Mouse (Mus musculus) kidney, embryonic 16.5 days (tissue): ENCODE results near the gene Trim65. TPM values are rescaled to one million over a fixed set of nuclear protein-coding genes. Genes with fewer than 3 reads are reported as not detected.

ENCODE experiments used
- ATAC-seq: fragments of 200-750 bp; cut with Nextera tagmentation; 2 replicates; pipeline ENCODE4 v1.8.0; 2017; ENCODE audit warnings: moderate TSS enrichment; ENCODE audit not compliant: low FRiP score, low TSS enrichment
- H3K27ac ChIP-seq: fragments of 300-500 bp; sonication (generic); 2 replicates; pipeline ENCODE4 v1.5.1; 2014; ENCODE audit warnings: low read length
- H3K27me3 ChIP-seq: fragments of 300-500 bp; sonication (generic); 2 replicates; pipeline ENCODE4 v1.6.1; 2014; ENCODE audit warnings: low read length, control low read depth, mixed read lengths; ENCODE audit not compliant: insufficient read depth
- H3K36me3 ChIP-seq: fragments of 300-500 bp; sonication (generic); 2 replicates; pipeline ENCODE4 v1.6.1; 2014; ENCODE audit warnings: low read length, control low read depth, mixed read lengths; ENCODE audit not compliant: insufficient read depth
- H3K4me1 ChIP-seq: fragments of 300-500 bp; sonication (generic); 2 replicates; pipeline ENCODE4 v1.6.1; 2014; ENCODE audit warnings: low read length, control low read depth, mixed read lengths; ENCODE audit not compliant: insufficient read depth
- H3K4me2 ChIP-seq: fragments of 300-500 bp; sonication (generic); replicated peaks from 2 replicates; pipeline ENCODE4 v1.6.1; 2014; ENCODE audit warnings: low read depth, low read length
- H3K4me3 ChIP-seq: fragments of 300-500 bp; sonication (generic); 2 replicates; pipeline ENCODE4 v1.5.1; 2014; ENCODE audit warnings: mild to moderate bottlenecking, low read length
- H3K9ac ChIP-seq: fragments of 300-500 bp; sonication (generic); replicated peaks from 2 replicates; pipeline ENCODE4 v1.6.1; 2014; ENCODE audit warnings: low read length
- H3K9me3 ChIP-seq: fragments of 300-500 bp; sonication (generic); 2 replicates; pipeline ENCODE4 v1.6.1; 2016; ENCODE audit warnings: low read length, control low read depth
- WGBS: fragments of 180-500 bp; shearing (Covaris S2); extraction: QIAGEN DNeasy Blood & Tissue Kit; methylation state at CpG from one replicate; pipeline ENCODE4 v1.1.7; 2014; 5-methylcytosine and 5-hydroxymethylcytosine counted together
- polyA plus RNA-seq: library from polyadenylated mRNA; unstranded; fragments of >200 nt; fragmentation: Nextera tagmentation; extraction: Ambion mirVana; gene quantifications from 2 replicates; pipeline ENCODE4 v1.2.1, GENCODE M21; 2015

Gene Trim65
- polyA plus RNA-seq, 1 experiment from 2014 or later, result 4.9 TPM

DNA sequence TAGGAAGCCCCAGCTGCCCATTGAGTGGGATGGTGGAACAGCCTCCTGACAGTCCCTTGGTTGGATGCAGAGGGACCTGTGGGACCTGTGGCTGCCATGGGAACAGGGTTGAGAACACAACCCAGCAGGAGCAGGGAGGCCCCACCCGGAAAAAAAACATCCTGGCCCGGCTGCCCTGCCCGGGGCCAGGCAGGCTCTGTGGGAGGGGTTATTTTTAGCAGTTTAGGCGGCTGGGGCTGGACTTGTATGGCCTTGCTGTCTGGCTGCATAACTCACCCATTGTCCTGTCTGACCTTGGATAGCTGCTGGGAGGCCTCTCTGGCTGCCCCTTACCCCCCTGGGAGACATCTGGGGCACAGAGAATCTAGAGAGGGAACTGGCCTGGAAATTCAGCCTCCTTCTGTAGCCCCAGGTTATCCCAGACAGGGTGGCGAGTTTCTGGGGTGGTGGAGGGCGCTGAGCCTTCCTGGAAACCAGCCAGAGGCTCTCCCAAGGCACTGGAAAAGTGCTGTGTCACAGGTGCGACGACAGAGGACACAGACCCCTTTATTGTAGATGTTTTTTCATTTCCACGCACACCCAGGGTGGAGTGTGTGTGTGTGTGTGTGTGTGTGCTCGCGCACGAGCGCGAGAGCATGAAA is 26.8 kb downstream of the Trim65 start:
- H3K27ac ChIP-seq, result peak overlapping the region; percentile 89
- ATAC-seq, result peak; percentile 76
- H3K9me3 ChIP-seq, result no peaks in the 10 kb centered on the region
- peak overlapping the region; percentile 8; the same call in 1 of the 2 replicates for H3K4me2 ChIP-seq
- 31% methylated on average over 14 of the region's 14 CpGs for WGBS
- peaks cover 21% of the 10 kb centered on the region for H3K27me3 ChIP-seq
- no peaks in the 10 kb centered on the region for H3K36me3 ChIP-seq
- H3K9ac ChIP-seq, result peak overlapping the region; percentile 39; the same call in 1 of the 2 replicates
- H3K4me1 ChIP-seq, result peaks cover 93% of the 10 kb centered on the region
- H3K4me3 ChIP-seq, result no peak overlapping the region

DNA sequence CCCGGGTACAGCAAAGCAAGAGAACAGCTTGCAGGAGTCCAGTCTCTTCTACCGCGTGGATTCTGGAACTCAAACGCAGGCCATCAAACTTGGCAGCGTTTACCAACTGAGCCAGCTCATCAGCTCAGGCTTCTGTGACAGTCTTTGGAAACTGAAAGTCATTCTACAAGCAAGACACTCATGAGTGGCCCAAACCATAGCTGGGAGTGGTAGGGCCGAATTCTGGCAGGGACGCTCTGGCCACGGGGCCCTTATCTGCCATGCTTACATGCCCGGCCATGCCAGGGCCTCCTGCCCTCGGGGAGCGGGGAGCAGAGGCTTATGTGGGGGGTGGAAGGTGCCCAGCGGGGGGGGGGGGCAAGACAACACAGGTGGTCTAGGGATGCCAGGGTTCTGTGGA is 27.4 kb downstream of the Trim65 start:
- Histone ChIP-seq H3K4me2 (0 out of 2 replicates have a peak overlapping the region, but pooled peaks have one; percentile 8), H3K4me1 (peaks cover 93% of the 10 kb centered on the region), H3K36me3 (no peaks in the 10 kb centered on the region), H3K9ac (no peak overlapping the region), H3K27me3 (peaks cover 16% of the 10 kb centered on the region), H3K4me3 (no peak overlapping the region), H3K27ac (peak overlapping the region; percentile 89), H3K9me3 (no peaks in the 10 kb centered on the region)
- WGBS, result 61% methylated on average over 12 of the region's 12 CpGs
- ATAC-seq, result no peak

DNA sequence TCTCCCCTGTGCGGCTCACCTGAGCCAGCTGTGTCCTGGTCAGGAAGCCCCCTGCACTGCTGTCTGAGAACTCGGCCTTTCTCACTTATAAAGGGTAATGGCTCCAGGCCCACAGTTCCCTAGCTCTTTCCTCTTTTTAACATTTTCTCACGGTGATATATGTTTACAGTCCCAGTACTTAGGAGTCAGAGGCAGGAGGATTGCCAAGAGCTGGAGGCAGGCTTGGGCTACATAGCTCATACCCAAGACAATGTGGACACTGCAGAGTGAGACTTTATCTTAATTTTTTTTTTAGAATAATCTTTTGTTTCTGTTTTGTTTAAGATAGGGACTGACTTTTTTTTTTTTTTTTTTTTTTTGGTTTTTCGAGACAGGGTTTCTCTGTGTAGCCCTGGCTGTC is 28.5 kb downstream of the Trim65 start:
- H3K9ac ChIP-seq, result peak overlapping the region; percentile 46
- ATAC-seq, result no peak
- 0 out of 2 replicates have a peak overlapping the region, but pooled peaks have one; percentile 40 for H3K4me2 ChIP-seq
- no peaks in the 10 kb centered on the region for H3K9me3 ChIP-seq
- peaks cover 6% of the 10 kb centered on the region for H3K27me3 ChIP-seq
- peak overlapping the region; percentile 99 for H3K27ac ChIP-seq
- peaks cover 84% of the 10 kb centered on the region for H3K4me1 ChIP-seq
- H3K36me3 ChIP-seq, result no peaks in the 10 kb centered on the region
- WGBS, result 61% methylated on average over 3 of the region's 4 CpGs
- H3K4me3 ChIP-seq, result no peak overlapping the region

DNA sequence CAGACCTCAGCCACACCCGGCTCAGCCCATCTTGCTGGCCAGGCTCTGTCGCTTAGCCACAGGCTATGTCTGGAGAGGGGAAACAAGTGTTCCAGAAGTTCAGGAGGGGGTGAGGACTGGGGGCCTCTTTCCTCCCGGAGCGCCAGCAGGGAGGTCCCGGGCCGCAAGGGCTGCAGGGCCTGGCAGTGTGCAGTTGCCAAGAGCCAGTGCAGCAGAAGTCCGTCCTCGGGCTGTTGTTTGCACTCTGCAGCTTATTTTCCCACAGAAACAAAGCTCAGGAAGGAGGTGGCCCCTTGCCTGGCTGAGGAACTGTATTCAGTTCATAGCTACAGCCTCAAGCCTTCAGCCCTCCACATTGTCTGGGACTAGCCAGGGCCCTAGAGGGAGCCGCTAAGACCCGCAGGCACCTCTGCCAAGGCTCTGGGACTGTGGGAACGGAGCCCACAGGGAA is 29.0 kb downstream of the Trim65 start:
- H3K9me3 ChIP-seq, result no peaks in the 10 kb centered on the region
- peak overlapping the region; percentile 40 for H3K4me2 ChIP-seq
- peak; percentile 5; the same call in 1 of the 2 replicates for ATAC-seq
- H3K9ac ChIP-seq, result peak overlapping the region; percentile 46
- peaks cover under 1% of the 10 kb centered on the region for H3K27me3 ChIP-seq
- peaks cover 79% of the 10 kb centered on the region for H3K4me1 ChIP-seq
- WGBS, result 42% methylated on average over 11 of the region's 11 CpGs
- no peaks in the 10 kb centered on the region for H3K36me3 ChIP-seq
- H3K27ac ChIP-seq, result peak overlapping the region; percentile 99
- no peak overlapping the region for H3K4me3 ChIP-seq

DNA sequence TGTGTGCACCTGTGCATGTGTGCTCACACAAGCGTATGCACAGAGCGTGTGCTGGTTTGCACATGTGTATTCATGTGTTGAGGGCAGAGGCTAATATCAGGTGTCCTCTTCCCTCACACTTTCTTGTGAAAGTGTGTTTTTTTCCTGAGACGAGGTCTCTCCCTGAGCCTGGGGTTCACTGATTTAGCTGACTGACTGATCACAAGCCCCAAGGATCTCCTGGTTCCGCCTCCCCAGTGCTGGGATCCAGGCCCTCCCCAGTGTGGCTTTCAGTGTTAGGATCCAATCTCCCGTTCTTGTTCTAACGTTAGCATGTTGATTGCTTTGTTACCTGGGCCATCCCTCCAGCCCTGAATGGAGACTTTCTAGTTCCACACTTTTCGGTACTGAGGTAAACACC is 30.1 kb downstream of the Trim65 start:
- Histone ChIP-seq H3K9ac (peak overlapping the region; percentile 39; the same call in 1 of the 2 replicates), H3K9me3 (peaks cover 5% of the 10 kb centered on the region; the same call in 1 of the 2 replicates), H3K36me3 (no peaks in the 10 kb centered on the region), H3K27me3 (no peaks in the 10 kb centered on the region), H3K27ac (peak overlapping the region; percentile 99), H3K4me3 (no peak overlapping the region), H3K4me2 (peak overlapping the region; percentile 40; the same call in 1 of the 2 replicates), H3K4me1 (peaks cover 68% of the 10 kb centered on the region)
- WGBS, result 68% methylated on average over 7 of the region's 7 CpGs
- no peak for ATAC-seq

DNA sequence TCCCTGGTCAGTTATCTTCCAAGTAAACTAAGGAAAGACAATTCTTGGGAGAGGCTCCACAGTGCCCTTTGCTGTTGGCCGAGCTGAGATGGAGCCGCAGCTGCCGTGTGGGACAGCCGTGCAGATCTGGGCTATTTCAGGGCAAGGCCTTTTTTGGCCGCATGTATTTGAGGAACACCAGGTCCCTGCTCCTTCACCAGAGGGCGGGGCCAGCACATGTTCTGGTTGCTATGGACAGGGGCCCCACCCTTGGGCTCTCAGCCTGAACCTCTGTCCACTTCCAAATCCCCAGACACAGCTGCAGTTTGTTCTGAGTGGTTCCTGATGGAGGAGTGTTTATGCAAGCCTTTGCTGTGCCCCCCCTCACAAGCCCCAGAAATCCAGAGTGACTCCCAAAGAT is 30.5 kb downstream of the Trim65 start:
- H3K27ac ChIP-seq, result peak overlapping the region; percentile 99
- WGBS, result 70% methylated on average over 6 of the region's 6 CpGs
- no peaks in the 10 kb centered on the region for H3K36me3 ChIP-seq
- peak overlapping the region; percentile 40 for H3K4me2 ChIP-seq
- ATAC-seq, result no peak
- no peaks in the 10 kb centered on the region for H3K27me3 ChIP-seq
- H3K4me3 ChIP-seq, result 0 out of 2 replicates have a peak overlapping the region, but pooled peaks have one; percentile 5
- H3K9ac ChIP-seq, result 0 out of 2 replicates have a peak overlapping the region, but pooled peaks have one; percentile 33
- peaks cover 64% of the 10 kb centered on the region for H3K4me1 ChIP-seq
- peaks cover 5% of the 10 kb centered on the region; the same call in 1 of the 2 replicates for H3K9me3 ChIP-seq

DNA sequence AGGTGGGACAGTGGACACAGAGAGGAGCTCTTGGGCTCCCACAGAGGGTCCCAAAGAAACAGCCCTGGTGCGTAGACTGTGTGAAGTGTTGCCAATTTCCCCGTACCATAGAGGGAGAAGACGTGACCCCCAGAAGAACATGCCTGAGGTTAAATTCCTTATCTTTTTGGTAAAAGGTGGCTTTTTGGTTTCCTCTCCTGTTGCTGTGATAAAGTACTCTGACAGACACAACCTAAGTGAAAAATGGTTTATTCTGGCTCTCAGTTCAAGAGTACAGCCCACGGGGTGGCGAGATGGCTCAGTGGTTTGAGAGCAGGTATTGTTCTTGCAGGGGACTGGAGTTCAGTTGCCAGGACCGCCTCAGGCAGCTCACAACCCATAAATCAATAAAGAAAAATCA is 31.5 kb downstream of the Trim65 start:
- Histone ChIP-seq H3K9ac (peak overlapping the region; percentile 58), H3K36me3 (no peaks in the 10 kb centered on the region), H3K27me3 (no peaks in the 10 kb centered on the region), H3K4me1 (peaks cover 58% of the 10 kb centered on the region), H3K9me3 (peaks cover 5% of the 10 kb centered on the region; the same call in 1 of the 2 replicates), H3K27ac (peak overlapping the region; percentile 99), H3K4me2 (peak overlapping the region; percentile 40), H3K4me3 (peak overlapping the region; percentile 19)
- WGBS, result 83% methylated on average over 6 of the region's 6 CpGs
- no peak for ATAC-seq

DNA sequence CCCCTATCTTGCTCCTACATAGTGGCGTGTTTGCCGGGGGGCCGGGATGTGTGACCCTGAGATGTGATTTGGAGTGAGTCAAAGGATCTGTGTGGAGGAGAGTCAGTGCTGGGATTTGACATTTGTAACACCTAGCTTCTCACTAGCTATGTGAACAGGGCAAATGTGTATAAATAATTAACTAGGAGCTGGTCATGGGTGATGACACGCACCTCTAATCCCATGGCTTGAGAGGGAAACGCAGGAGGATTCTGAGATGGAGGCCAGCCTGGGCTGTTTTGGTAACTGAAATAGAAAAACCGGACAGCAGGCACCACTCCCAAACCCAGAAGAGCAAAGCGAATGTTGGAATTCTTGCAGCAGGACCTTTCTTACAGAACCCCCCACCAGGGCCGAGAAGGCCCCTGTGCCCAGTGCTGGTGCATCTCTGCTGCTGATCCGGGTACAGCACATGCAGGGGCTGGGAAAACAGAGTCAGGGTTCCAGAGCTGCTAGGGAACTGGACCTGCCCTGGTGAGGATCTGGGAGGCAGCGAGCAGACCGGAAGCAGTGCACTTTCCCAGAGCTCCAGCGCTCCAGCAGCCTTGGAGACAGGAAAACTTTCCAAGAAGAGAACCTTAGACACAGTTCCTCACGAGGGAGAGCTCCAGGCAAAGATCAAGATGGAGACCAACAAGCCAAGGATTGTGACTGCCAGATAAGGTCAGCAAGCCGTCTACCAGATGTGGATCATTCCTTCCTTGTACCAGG is 32.0 kb downstream of the Trim65 start:
- ATAC-seq, result peak; percentile 76
- 47% methylated on average over 14 of the region's 14 CpGs for WGBS
- Histone ChIP-seq H3K9me3 (peaks cover 5% of the 10 kb centered on the region; the same call in 1 of the 2 replicates), H3K9ac (peak overlapping the region; percentile 58), H3K4me2 (peak overlapping the region; percentile 40), H3K4me1 (peaks cover 56% of the 10 kb centered on the region), H3K4me3 (peak overlapping the region; percentile 19), H3K27me3 (no peaks in the 10 kb centered on the region), H3K27ac (peak overlapping the region; percentile 99), H3K36me3 (no peaks in the 10 kb centered on the region)

DNA sequence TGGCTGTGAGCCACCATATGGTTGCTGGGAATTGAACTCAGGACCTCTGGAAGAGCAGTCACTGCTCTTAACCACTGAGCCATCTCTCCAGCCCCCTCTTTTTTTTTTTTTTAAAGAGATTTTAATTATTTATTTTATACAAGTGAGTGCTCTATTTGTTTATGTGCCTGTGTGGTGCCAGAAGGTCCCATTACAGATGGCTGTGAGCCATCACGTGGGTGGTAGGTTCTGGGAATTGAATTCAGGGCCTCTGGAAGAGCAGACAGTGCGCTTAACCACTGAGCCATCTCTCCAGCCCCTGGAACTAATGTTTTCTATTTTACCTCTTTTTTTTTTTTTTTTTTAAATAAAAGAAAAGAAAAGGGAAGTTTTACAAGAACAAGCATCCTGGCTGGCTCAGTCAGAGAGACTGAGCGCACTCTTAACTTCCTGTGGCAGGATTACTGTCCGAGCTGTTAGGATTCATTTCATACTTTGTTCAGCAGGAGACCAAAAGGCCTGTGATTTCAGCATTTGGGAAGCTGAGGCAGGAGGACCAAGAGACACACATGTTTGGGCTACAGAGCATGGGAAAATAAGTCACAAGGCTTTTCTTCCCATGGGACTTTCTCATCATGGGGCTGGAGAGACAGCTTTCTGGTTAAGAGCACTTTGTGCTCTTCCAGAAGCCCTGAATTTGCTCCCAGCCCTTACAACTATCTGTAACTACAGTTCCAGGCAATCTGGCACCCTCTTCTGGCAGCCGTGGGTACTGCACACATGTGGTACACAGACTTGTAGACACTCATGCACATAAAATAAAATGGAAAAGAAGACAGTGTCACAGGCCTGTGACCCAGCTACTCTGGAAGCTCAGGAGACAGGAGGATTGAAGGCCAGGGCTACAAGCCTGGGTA is 34.5 kb downstream of the Trim65 start:
- no peaks in the 10 kb centered on the region for H3K27me3 ChIP-seq
- H3K9me3 ChIP-seq, result peaks cover 5% of the 10 kb centered on the region; the same call in 1 of the 2 replicates
- no peak overlapping the region for H3K4me2 ChIP-seq
- H3K9ac ChIP-seq, result no peak overlapping the region
- H3K27ac ChIP-seq, result no peak overlapping the region
- H3K4me1 ChIP-seq, result peaks cover 34% of the 10 kb centered on the region
- 93% methylated on average over 5 of the region's 5 CpGs for WGBS
- H3K36me3 ChIP-seq, result no peaks in the 10 kb centered on the region
- no peak for ATAC-seq
- H3K4me3 ChIP-seq, result no peak overlapping the region
